Mouse (Mus musculus) ES-E14 (cell line): ENCODE data around the gene Pkd2.

Experiments used
- CHD2 ChIP-seq: IDR thresholded peaks from 2 replicates; pipeline ENCODE4 v1.6.1; 2014; ENCODE audit warnings: mild to moderate bottlenecking, low read depth, low read length, inconsistent platforms
- HCFC1 ChIP-seq: IDR thresholded peaks from 2 replicates; pipeline ENCODE4 v1.6.1; 2012; ENCODE audit warnings: low read length, inconsistent platforms, borderline replicate concordance; ENCODE audit not compliant: insufficient read depth
- ZC3H11A ChIP-seq: IDR thresholded peaks from 2 replicates; pipeline ENCODE4 v1.6.1; 2012; ENCODE audit warnings: low read depth, mild to moderate bottlenecking, inconsistent platforms, low read length, borderline replicate concordance
- ZNF384 ChIP-seq: IDR thresholded peaks from 2 replicates; pipeline ENCODE4 v1.6.1; 2012; ENCODE audit warnings: low read depth, low read length, inconsistent platforms

DNA sequence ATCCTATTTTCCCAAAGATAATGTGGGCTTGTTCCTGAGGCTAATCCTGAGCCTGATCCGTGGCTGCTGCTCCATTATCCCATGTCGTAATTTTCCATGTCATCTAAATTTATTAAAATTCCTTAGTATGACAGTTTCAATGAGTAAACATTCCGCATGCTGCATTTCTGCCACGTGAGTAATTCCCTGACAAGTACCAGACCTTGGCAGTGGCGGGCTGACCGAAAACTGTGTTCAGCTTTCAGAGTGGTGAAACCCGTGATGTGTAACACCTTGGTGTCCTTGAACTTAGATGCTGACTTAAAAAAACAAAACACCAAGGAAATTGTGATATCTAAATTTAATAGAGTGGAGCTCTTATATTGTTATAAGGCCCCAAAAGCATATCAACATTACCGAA lies 6.0 kb downstream of the Pkd2 start:
- TF ChIP-seq HCFC1 (no peak), CHD2 (no peak), ZNF384 (no peak), ZC3H11A (no peak)
